Mouse (Mus musculus) CH12.LX (cell line): ENCODE results near the gene Mtfp1. TPM values are rescaled to one million over a fixed set of nuclear protein-coding genes. Genes with fewer than 3 reads are reported as not detected.

Experiments
- DNase-seq: peaks from one replicate; pipeline ENCODE4 v3.0.0-alpha.2; 2013; ENCODE audit errors: extremely low read depth
- H3K27ac ChIP-seq: 2 replicates; pipeline ENCODE4 v1.5.1; 2012; ENCODE audit warnings: low read depth, mild to moderate bottlenecking, control low read depth, moderate library complexity; ENCODE audit not compliant: insufficient read depth
- H3K27me3 ChIP-seq: replicated peaks from 2 replicates; pipeline ENCODE3; 2012; ENCODE audit warnings: inconsistent platforms
- H3K36me3 ChIP-seq, 2 experiments: replicated peaks in 1 of 2; 2 replicates each; pipeline versions ENCODE3 to v1.6.1; 2012; ENCODE audit warnings: inconsistent platforms in 1 of 2, low read length in 1 of 2, mild to moderate bottlenecking in 1 of 2, mixed read lengths in 1 of 2, moderate library complexity in 1 of 2; ENCODE audit not compliant: control insufficient read depth in 1 of 2, insufficient read depth in 1 of 2
- H3K4me1 ChIP-seq, 2 experiments: 2 replicates each; pipeline ENCODE4 v1.6.1; 2012; ENCODE audit warnings: inconsistent platforms in 1 of 2, moderate library complexity in 1 of 2; ENCODE audit not compliant: insufficient read depth in 2 of 2, control insufficient read depth in 1 of 2
- H3K4me2 ChIP-seq: 2 replicates; pipeline ENCODE4 v1.6.1; 2012; ENCODE audit warnings: low read depth, mild to moderate bottlenecking, control low read depth; ENCODE audit not compliant: poor library complexity, insufficient read depth, severe bottlenecking
- H3K4me3 ChIP-seq, 3 experiments: fragments of 150-350 bp in 1 of 3; sonication (generic) in 1 of 3; replicated peaks in 1 of 3; 2 replicates each; pipeline versions ENCODE3 to v1.5.1; 2011 to 2012; ENCODE audit warnings: low read depth in 2 of 3, low read length in 2 of 3, mild to moderate bottlenecking in 2 of 3, moderate library complexity in 2 of 3, control low read depth in 1 of 3, improper control_type of control experiment in 1 of 3, inconsistent platforms in 1 of 3, mixed read lengths in 1 of 3; ENCODE audit not compliant: poor library complexity in 1 of 3
- H3K79me2 ChIP-seq: replicated peaks from 2 replicates; pipeline ENCODE4 v1.6.1; 2012; ENCODE audit warnings: mild to moderate bottlenecking, moderate library complexity; ENCODE audit not compliant: control insufficient read depth, poor library complexity, insufficient read depth, severe bottlenecking; ENCODE audit errors: extremely low read depth
- H3K9ac ChIP-seq: 2 replicates; pipeline ENCODE4 v1.6.1; 2012; ENCODE audit warnings: low read depth, mild to moderate bottlenecking, control low read depth, moderate library complexity; ENCODE audit not compliant: insufficient read depth
- H3K9me3 ChIP-seq: replicated peaks from 2 replicates; pipeline ENCODE3; 2012; ENCODE audit warnings: low read length, inconsistent platforms, mixed read lengths
- BHLHE40 ChIP-seq: IDR thresholded peaks from 2 replicates; pipeline ENCODE4 v1.6.1; 2011; ENCODE audit warnings: mild to moderate bottlenecking, low read depth, low read length, improper control_type of control experiment
- CHD1 ChIP-seq: IDR thresholded peaks from 2 replicates; pipeline ENCODE4 v1.6.1; 2012; ENCODE audit warnings: low read depth, low read length, improper control_type of control experiment, inconsistent platforms
- CHD2 ChIP-seq: IDR thresholded peaks from 2 replicates; pipeline ENCODE4 v1.6.1; 2011; ENCODE audit warnings: low read length, improper control_type of control experiment
- CTCF ChIP-seq, 2 experiments: IDR thresholded peaks in 1 of 2; conservative IDR thresholded peaks in 1 of 2; 2 replicates each; pipeline ENCODE4 v1.5.1; 2011 to 2012; ENCODE audit warnings: low read depth in 2 of 2, low read length in 2 of 2, improper control_type of control experiment in 1 of 2, inconsistent platforms in 1 of 2, mild to moderate bottlenecking in 1 of 2, moderate library complexity in 1 of 2
- EP300 ChIP-seq: IDR thresholded peaks from 2 replicates; pipeline ENCODE4 v1.6.1; 2011; ENCODE audit warnings: low read length, improper control_type of control experiment
- ETS1 ChIP-seq: conservative IDR thresholded peaks from 2 replicates; pipeline ENCODE4 v1.6.1; 2012; ENCODE audit warnings: low read depth, mild to moderate bottlenecking, inconsistent platforms, low read length, improper control_type of control experiment, moderate library complexity
- HCFC1 ChIP-seq: IDR thresholded peaks from 2 replicates; pipeline ENCODE4 v1.6.1; 2012; ENCODE audit warnings: low read depth, mild to moderate bottlenecking, inconsistent platforms, low read length, improper control_type of control experiment
- JUN ChIP-seq: IDR thresholded peaks from 2 replicates; pipeline ENCODE4 v1.6.1; 2011; ENCODE audit warnings: low read depth, mild to moderate bottlenecking, low read length, improper control_type of control experiment, moderate library complexity; ENCODE audit not compliant: insufficient read depth
- KAT2A ChIP-seq: IDR thresholded peaks from 2 replicates; pipeline ENCODE4 v1.6.1; 2012; ENCODE audit warnings: low read length, improper control_type of control experiment, inconsistent platforms; ENCODE audit not compliant: insufficient replicate concordance
- MEF2A ChIP-seq: IDR thresholded peaks from 2 replicates; pipeline ENCODE4 v1.6.1; 2014; ENCODE audit warnings: low read depth, mild to moderate bottlenecking, inconsistent platforms, low read length, improper control_type of control experiment, borderline replicate concordance
- MYC ChIP-seq: IDR thresholded peaks from 2 replicates; pipeline ENCODE4 v1.6.1; 2011; ENCODE audit warnings: low read depth, mild to moderate bottlenecking, improper control_type of control experiment, low read length
- NELFE ChIP-seq: IDR thresholded peaks from 2 replicates; pipeline ENCODE4 v1.6.1; 2011; ENCODE audit warnings: low read depth, low read length, improper control_type of control experiment
- NRF1 ChIP-seq: IDR thresholded peaks from 2 replicates; pipeline ENCODE4 v1.6.1; 2014; ENCODE audit warnings: low read depth, mild to moderate bottlenecking, inconsistent platforms, low read length, improper control_type of control experiment, moderate library complexity
- POLR2A ChIP-seq: IDR thresholded peaks from 2 replicates; pipeline ENCODE4 v1.6.1; 2011; ENCODE audit warnings: low read depth, mild to moderate bottlenecking, improper control_type of control experiment, low read length
- RAD21 ChIP-seq: IDR thresholded peaks from 2 replicates; pipeline ENCODE4 v1.6.1; 2011; ENCODE audit warnings: low read depth, mild to moderate bottlenecking, low read length, improper control_type of control experiment, moderate library complexity
- SMC3 ChIP-seq: IDR thresholded peaks from 2 replicates; pipeline ENCODE4 v1.6.1; 2011; ENCODE audit warnings: low read depth, low read length, improper control_type of control experiment
- TCF12 ChIP-seq: IDR thresholded peaks from 2 replicates; pipeline ENCODE4 v1.6.1; 2014; ENCODE audit warnings: low read depth, mild to moderate bottlenecking, inconsistent platforms, low read length, improper control_type of control experiment
- ZNF384 ChIP-seq: IDR thresholded peaks from 2 replicates; pipeline ENCODE4 v1.6.1; 2012; ENCODE audit warnings: low read depth, low read length, improper control_type of control experiment, inconsistent platforms
- dilution Hi-C: fragments of 300-500 bp; cut with MboI; formaldehyde crosslinking; loops from 2 replicates; pipeline ENCODE4 v1.14.3; 2020; ENCODE audit warnings: low sequenced_read_pairs; ENCODE audit not compliant: extremely low pct_unique_long_range_greater_than_20kb, extremely low pct_ligation_motif_present
- in situ Hi-C: fragments of 300-500 bp; cut with MboI; formaldehyde crosslinking; loops from 3 replicates; pipeline ENCODE4 v1.14.3; 2019; ENCODE audit warnings: low sequenced_read_pairs, low pct_ligation_motif_present, low pct_unique_long_range_greater_than_20kb, mixed read lengths
- polyA plus RNA-seq: library from polyadenylated mRNA; unstranded; fragments of >175 nt; gene quantifications from 2 replicates; pipeline ENCODE4 v1.2.1, GENCODE M21; 2012; ENCODE audit warnings: low read depth; ENCODE audit not compliant: insufficient read length
- total RNA-seq, 2 experiments: library from RNA; depleted of rRNA; stranded (reverse); fragments of 300-350 nt in 1 of 2; fragments of >200 nt in 1 of 2; gene quantifications; 2 replicates each; pipeline ENCODE4 v1.2.3; 2012 to 2014

Gene Mtfp1
- total and polyA plus RNA-seq, 3 experiments: 22.1 to 30.0 (median 27.7) TPM

DNA sequence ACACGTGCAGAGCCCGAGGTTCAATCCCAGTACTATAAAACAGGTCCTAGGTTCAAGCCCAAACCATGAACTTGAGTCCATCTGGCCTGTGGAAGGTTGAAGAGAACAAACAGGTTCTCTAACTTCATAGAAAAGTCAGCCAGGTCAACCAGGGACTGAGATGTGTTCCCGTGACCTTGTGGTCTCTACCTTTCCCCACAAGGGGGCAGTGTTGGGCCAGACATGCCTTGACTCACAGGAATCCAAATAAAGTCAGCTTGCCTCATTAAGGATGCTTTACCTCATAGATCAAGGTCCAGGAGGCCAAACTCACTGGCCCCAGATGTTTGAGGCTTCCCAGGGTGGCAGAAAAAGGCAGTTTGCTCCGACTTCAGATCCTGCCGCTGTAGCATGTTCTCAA, 41.7 kb downstream of the Mtfp1 start:
- H3K27ac ChIP-seq: no peak overlapping the region
- 0 out of 4 replicates have a peak, but pooled peaks cover 0 to 2% of the 10 kb centered on the region in 2 experiments for H3K4me1 ChIP-seq
- TF ChIP-seq CTCF (conservative IDR thresholded peaks at IDR 0.05 in 1 of 2, IDR thresholded peaks at IDR 0.05 in 1 of 2; ENCODE audit: low read depth in 2 of 2, low read length in 2 of 2) (peak; percentile 77 to 93), TCF12 (no peak), JUN (no peak), RAD21 (peak; percentile 59), POLR2A (no peak), SMC3 (peak; percentile 49), ZNF384 (no peak), KAT2A (no peak), EP300 (no peak), BHLHE40 (peak; percentile 39; the same call in 1 of the 2 replicates), ETS1 (no peak), CHD1 (no peak)
- no peak overlapping the region for H3K4me2 ChIP-seq
- H3K27me3 ChIP-seq: peaks cover 35% of the 10 kb centered on the region
- in situ Hi-C loops: no loop called here
- no peaks in the 10 kb centered on the region for H3K79me2 ChIP-seq
- no peaks in the 10 kb centered on the region for H3K36me3 ChIP-seq
- dilution Hi-C loops: no loop called here
- no peak overlapping the region for H3K4me3 ChIP-seq
- H3K9ac ChIP-seq: no peak overlapping the region
- DNase-seq: peak; percentile 61
- H3K9me3 ChIP-seq: peaks cover 4% of the 10 kb centered on the region

GRCm38 (mm10) chr11:4048438-4048837, 46.8 kb downstream of the Mtfp1 start:
- TF ChIP-seq MYC (no peak), CHD2 (no peak), MEF2A (no peak), NELFE (no peak), NRF1 (no peak), HCFC1 (no peak), CTCF (conservative IDR thresholded peaks at IDR 0.05 in 1 of 2, IDR thresholded peaks at IDR 0.05 in 1 of 2; ENCODE audit: low read depth in 2 of 2, low read length in 2 of 2) (no peak)
- TF ChIP-seq, all 38 proteins: peak for 0
- H3K4me2 ChIP-seq: no peak overlapping the region
- H3K27me3 ChIP-seq: peaks cover 15% of the 10 kb centered on the region
- H3K36me3 ChIP-seq: peaks cover 0 to 2% of the 10 kb centered on the region in 2 experiments
- dilution Hi-C loops: no loop called here
- no peaks in the 10 kb centered on the region for H3K9me3 ChIP-seq
- in situ Hi-C loops: no loop called here
- H3K4me3 ChIP-seq: no peak overlapping the region
- H3K4me1 ChIP-seq: 0 out of 4 replicates have a peak, but pooled peaks cover 0 to 3% of the 10 kb centered on the region in 2 experiments
- no peak overlapping the region for H3K27ac ChIP-seq
- H3K9ac ChIP-seq: no peak overlapping the region
- H3K79me2 ChIP-seq: no peaks in the 10 kb centered on the region
- DNase-seq: no peak
